Mouse (Mus musculus) brain, embryonic 14.5 days (tissue): ENCODE results near the gene 4930590J08Rik.

Experiments
- CTCF ChIP-seq: fragments of 200-500 bp; IDR thresholded peaks from 2 replicates; pipeline ENCODE4 v1.5.1; 2012; ENCODE audit warnings: inconsistent platforms, mild to moderate bottlenecking, moderate library complexity, borderline replicate concordance; ENCODE audit not compliant: insufficient read depth, insufficient read length; ENCODE audit errors: extremely low read depth
- POLR2A ChIP-seq: fragments of 200-500 bp; IDR thresholded peaks from 2 replicates; pipeline ENCODE4 v1.6.1; 2012; ENCODE audit warnings: mild to moderate bottlenecking, inconsistent platforms, borderline replicate concordance; ENCODE audit not compliant: poor library complexity, insufficient read depth, insufficient read length, severe bottlenecking; ENCODE audit errors: extremely low read depth

DNA sequence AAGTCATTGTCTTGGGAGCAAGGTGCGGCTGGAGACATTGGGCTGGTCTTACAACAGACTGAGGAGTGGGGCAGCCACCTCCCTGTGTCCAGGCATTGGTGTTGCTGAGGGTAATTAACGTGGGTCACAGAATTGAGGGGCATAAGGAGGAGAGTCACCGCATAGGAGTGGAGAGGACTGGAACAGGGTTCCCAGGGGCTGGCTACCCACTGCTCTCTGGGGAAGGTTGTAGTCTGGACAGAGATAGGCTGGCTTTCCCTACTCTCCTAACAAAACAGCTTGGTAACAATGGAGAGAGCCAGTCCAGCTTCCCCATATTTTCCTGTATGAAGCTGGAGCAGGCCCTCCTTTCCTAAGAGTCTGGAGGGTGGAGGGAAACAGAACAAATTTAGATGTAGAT is 77.4 kb downstream of the 4930590J08Rik start:
- TF ChIP-seq CTCF (no peak), POLR2A (no peak)
